Mouse (Mus musculus) embryo, embryonic 9.5 days (tissue): Measurements from ENCODE around the gene Itga10.
"Not testable (repeated sequence)": the region's sequence is repeated elsewhere in the genome, so short reads cannot be mapped to it uniquely, and the experiment has no call there.

Experiments
- DNase-seq: peaks from one replicate; pipeline ENCODE4 v3.0.0-alpha.2; 2017; ENCODE audit errors: extremely low spot score

The Itga10 gene

DNA sequence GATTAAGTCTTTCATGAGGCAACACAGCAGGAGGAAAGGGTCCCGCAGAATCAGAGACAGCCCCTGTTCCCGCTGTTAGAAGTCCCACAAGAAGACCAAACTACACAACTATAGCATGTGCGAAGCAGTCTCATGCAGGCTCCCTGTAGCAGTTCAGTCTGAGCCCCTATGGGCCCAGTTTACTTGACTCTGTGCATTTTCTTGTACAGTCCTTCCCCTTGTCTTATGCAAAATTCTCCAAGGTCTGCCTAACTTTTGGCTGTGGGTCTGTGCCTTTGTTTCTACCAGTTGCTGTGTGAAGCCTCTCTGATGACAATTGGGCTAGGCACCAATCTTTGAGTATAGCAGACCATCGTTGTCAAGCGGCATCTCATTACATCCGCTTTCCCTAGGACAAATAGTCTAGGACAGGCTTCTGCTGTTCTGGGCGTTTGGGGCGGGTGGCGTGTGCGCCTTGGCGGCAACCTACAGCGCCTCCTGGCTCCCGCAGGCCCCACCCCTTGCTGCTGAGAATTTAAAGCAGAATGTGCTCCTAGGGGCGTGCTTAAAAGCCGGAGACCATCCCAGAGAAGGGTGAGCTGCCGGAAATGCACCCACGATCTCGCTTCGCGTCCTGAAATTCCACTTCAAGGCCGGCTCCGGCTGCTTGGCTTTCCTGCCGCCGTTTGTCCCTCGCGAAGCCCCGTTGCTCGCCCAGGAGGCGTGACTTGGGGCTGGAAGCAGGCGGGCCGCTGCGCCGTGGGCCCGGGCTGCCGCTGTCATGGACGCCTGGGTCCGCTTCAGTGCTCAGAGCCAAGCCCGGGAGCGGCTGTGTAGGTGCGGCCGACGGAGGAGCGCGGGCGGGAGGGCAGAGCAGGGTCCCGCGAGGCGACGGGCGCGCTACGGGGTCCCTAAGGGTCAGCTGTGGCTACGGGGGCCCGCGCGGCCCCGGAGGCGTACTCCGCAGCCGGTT is 10.2 kb upstream of the Itga10 start, which contains the start of the genes Pex11b and Gm42957:
TSS of gene Pex11b (plus strand) at position 449 of the 952 bp plus-strand sequence.
TSS of gene Gm42957 (plus strand) at position 547 of the 952 bp plus-strand sequence.
- peak; percentile 84 for DNase-seq

GRCm38 (mm10) chr3:96635906-96636305 is 9.5 kb upstream of the Itga10 start:
- DNase-seq: no peak

DNA sequence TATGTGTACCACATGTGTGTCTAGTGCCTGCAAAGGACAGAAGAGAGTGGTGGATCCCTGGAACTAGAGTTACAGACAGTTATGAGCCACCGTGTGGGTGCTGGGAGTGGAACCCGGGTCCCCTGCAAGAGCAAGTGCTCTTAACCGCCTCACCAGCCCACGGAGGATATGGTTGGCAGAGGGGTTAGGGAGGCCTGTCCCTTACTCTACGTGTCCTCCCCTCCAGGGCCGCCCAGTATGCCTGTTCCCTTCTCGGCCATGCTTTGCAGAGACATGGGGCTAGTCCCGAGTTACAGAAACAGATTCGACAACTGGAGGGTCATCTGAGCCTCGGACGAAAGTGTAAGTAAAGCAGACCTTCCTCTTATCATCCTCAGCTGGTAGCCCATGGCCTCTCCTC is 8.9 kb upstream of the Itga10 start:
- DNase-seq: no peak

- DNase-seq: peak; percentile 46
Observed at GRCm38 (mm10) chr3:96639219-96639618, 6.2 kb upstream of the Itga10 start.

DNA sequence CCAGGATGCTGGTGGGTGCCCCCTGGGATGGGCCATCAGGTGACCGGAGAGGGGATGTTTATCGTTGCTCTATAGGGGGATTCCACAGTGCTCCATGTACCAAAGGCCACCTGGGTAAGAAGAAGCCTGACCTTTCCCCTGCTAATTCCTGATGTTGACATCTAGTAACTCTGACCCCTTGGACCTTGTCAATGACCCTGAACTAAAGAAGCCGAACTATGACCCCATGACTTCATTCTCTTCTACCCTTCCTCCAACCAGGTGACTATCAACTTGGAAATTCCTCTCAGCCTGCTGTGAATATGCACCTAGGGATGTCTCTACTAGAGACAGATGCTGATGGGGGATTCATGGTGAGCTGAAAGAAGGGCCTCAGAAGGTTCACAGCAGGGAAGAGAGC is 2.0 kb downstream of the Itga10 start:
- no peak for DNase-seq

- DNase-seq: no peak
Observed at GRCm38 (mm10) chr3:96660901-96661300, 15.5 kb downstream of the Itga10 start.

DNA sequence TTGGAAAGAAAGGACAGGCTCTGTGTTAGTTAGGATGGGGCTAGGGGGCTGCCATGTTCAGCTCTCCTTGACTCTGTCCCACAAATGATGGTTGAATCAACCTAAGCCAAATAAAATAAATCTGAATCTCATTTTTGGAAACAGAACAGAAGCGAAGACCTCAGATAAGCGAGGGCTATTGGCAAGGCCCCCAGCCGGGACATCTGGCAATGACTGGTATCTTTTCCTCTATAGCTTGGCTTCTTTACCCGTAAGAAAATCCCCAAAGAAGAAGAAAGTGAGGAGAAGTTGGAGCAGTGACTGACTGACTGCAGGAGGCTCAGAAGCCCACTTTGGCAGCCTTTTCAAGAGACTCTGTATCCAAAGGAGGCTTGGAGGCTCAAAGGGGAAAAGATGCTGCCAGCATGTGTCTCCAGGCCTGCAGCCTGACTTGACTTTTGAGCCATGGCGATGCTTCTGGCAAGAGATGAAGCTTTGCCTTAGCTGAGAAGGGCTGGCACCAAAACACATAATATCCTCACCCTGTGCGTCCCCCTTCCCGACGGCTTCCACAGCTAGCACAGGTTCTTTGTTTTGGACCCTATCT is 17.4 kb downstream of the Itga10 start:
- DNase-seq: no peak

DNA sequence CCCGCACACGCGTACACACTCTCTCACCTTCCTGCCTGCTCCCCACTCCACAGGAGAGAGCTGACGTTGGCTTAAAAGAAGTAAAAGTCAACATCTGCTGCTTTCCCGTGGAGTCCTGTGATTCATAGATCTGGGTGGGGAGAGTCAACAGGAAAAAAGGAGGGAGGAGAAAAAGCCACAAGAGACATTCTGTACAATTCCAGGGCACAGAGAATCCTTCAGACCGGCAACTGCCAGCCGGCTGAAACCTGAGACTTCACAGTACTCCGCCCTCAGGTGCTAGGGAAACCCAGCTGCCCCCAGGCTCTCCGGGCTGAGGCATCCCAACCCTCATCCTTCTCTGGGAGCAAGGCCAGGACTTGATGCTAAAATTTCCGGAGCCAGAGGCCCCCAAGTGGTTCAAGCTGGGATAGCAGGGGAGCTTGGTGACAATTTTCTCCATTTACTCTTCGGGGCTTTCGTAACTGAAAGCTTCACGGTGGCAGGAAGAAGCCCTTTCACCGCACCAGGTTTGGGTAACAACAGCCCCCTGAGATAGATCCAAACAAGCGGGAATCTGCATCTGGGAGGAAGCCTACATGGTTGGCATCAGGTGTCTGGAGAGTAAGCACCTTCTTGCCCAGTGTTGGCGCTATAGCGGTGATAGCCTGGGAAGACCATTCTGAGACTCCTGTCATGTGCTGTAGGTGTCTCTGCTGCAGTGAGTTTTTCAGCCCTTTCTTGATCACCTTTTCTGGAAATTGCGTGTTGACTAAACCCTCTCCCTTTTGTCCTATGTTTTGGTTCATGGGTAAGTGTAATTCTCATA is 18.3 kb downstream of the Itga10 start:
- peak; percentile 86 for DNase-seq

GRCm38 (mm10) chr3:96665732-96666363 is 20.5 kb downstream of the Itga10 start:
- not testable (repeated sequence) for DNase-seq

- DNase-seq: no peak
Observed at GRCm38 (mm10) chr3:96666916-96667315, 21.5 kb downstream of the Itga10 start.

GRCm38 (mm10) chr3:96667316-96667715 is 21.9 kb downstream of the Itga10 start:
- no peak for DNase-seq

DNA sequence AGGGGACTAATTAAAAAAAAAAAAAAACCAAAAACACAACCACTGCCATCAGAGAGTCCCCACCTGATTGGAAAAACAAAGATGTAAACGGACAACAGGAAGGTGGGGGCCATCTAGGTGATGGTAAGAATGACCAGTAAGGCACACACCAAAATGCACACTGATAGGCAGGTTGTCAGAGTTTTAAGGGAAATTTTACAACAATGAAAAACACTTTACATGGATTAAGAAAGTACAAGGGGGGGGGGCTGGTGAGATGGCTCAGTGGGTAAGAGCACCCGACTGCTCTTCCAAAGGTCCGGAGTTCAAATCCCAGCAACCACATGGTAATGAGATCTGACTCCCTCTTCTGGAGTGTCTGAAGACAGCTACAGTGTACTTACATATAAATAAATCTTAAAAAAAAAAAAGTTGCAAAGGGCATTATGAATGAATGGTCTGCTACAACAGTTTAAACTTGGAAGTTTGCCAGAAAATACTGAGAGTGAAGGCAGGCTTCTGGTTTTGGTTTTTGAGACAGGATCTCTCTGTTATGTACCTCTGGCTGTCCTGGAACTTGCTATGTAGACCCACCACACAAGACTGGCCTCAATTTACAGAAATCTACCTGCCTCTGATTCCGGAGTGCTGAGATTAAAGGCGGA is 23.2 kb downstream of the Itga10 start:
- DNase-seq: no peak

DNA sequence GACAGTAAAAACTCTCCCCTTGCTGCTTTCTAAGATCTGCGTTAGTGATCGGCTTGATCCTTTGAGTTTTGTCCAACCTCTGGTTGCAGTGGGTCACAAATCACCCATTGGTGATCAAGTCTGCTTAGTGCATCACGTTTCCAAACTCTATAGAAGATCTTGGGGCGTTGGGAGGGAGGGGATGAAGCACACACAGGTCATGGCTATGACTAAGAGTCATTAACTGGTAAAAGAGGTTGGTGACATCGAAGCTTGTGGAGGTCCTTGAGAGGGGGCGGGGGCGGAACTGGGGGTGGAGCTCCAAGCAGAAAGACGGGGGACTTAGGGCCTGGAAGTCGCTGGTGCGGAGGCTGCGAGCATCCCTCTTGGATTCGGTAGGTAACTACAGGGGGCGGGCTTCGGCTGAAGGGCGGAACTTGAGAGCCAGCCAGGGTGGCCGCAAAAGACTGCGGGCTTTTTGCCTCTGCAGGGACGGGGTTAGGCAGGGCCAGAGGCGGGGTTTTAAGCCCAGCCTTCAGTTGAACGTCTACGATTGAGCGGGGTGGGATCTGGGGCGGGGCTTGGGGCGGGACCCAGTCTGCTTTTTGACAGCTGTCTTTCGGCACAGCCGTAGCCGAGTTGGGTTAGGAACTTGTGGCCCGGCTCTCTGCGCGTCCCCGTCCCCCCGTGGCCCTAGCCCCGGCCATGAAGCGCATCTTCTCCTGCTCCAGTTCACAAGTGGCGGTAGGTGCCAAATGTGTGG is 24.5 kb downstream of the Itga10 start, which contains the start of gene Ankrd35:
TSS of gene Ankrd35 (plus strand) at position 405 of the 742 bp plus-strand sequence.
- peak; percentile 85 for DNase-seq

DNA sequence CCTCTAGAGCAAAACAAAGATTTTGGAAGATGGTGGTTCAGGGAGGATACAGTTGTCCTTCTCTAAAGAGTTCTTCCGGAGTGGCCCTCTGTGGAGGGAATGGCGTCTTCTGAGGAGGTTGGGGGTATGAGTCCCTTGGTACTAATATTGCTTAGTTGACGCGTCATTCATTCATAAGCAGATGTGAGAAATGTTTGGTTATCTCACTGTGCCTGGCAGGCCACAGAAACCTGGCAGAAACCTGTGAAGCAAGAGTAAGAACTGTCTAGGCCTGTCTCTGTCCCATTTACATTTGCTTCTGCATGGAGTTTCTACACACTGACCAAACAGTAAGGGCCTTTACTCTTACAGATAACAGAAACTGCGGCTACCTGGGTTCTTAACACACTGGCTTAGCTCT is 26.1 kb downstream of the Itga10 start:
- no peak for DNase-seq

GRCm38 (mm10) chr3:96673514-96673913 is 28.1 kb downstream of the Itga10 start:
- DNase-seq: no peak

DNA sequence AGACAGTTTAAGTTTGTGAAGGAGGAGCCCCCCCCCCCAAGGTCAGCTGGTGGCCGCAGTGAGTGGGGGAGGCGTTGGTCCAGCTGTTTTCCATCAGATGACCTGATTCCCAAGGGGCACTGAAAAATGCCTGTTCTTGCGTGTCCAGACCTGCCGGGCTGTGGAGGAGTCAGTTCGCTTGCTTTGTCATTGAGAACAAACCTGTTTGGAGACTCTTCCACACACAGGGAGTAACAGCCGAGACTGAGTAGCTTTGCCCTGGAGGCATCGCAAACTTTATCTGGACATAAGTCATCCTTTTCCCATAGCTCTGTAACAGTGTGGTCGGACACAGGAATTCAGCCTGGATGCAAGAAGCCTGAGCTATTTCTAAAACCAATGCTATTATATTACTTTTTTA is 29.1 kb downstream of the Itga10 start:
- peak; percentile 40 for DNase-seq

DNA sequence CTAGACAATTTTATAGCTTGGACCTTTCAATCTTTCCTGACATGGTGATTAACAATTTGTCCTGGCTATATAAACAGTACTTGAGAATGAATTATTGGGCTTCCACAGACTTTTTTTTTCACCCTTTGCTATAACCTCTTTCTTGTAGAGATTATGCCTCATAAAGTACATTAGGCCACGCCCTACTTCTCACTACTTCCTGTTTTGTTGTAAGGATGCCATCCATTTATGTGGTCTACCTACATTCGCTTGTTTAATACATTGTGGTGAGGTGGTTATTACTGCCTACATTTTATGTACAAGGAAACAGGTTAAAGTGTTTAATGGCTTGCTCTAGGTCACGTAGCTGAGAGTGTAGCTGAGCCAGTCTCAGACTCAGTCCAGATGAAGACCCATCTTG is 29.8 kb downstream of the Itga10 start:
- no peak for DNase-seq

GRCm38 (mm10) chr3:96675690-96676089 is 30.3 kb downstream of the Itga10 start:
- no peak for DNase-seq

- DNase-seq: no peak
Observed at GRCm38 (mm10) chr3:96678456-96678855, 33.1 kb downstream of the Itga10 start.

- DNase-seq: no peak
Observed at GRCm38 (mm10) chr3:96679159-96679674, 33.8 kb downstream of the Itga10 start.
